Mouse (Mus musculus) limb, embryonic 14.5 days (tissue): ENCODE results near the gene Prkn. TPM values are rescaled to one million over a fixed set of nuclear protein-coding genes. Genes with fewer than 3 reads are reported as not detected.

Experiments used
- ATAC-seq: fragments of 200-750 bp; cut with Nextera tagmentation; 2 replicates; pipeline ENCODE4 v1.8.0; 2017; ENCODE audit warnings: low read depth, moderate number of reproducible peaks, moderate TSS enrichment; ENCODE audit not compliant: low FRiP score
- DNase-seq: peaks from one replicate; pipeline ENCODE4 v3.0.0-alpha.2; 2015; ENCODE audit warnings: low spot score
- H3K27ac ChIP-seq: fragments of 300-500 bp; sonication (generic); replicated peaks from 2 replicates; pipeline ENCODE4 v1.5.1; 2014; ENCODE audit warnings: low read depth, mild to moderate bottlenecking, low read length, moderate library complexity, mixed read lengths
- H3K27me3 ChIP-seq: fragments of 300-500 bp; sonication (generic); 2 replicates; pipeline ENCODE4 v1.6.1; 2014; ENCODE audit warnings: low read length, mixed read lengths; ENCODE audit not compliant: control insufficient read depth, insufficient read depth
- H3K36me3 ChIP-seq: fragments of 300-500 bp; sonication (generic); 2 replicates; pipeline ENCODE4 v1.6.1; 2014; ENCODE audit warnings: mild to moderate bottlenecking, low read length, moderate library complexity, mixed read lengths; ENCODE audit not compliant: control insufficient read depth, insufficient read depth
- H3K4me1 ChIP-seq: fragments of 300-500 bp; sonication (generic); 2 replicates; pipeline ENCODE4 v1.6.1; 2014; ENCODE audit warnings: antibody characterized with exemption, low read length, mixed read lengths; ENCODE audit not compliant: control insufficient read depth, insufficient read depth
- H3K4me2 ChIP-seq: fragments of 300-500 bp; sonication (generic); replicated peaks from 2 replicates; pipeline ENCODE4 v1.6.1; 2014; ENCODE audit warnings: low read depth, mild to moderate bottlenecking, low read length, moderate library complexity; ENCODE audit not compliant: severe bottlenecking
- H3K4me3 ChIP-seq: fragments of 300-500 bp; sonication (generic); replicated peaks from 2 replicates; pipeline ENCODE4 v1.5.1; 2014; ENCODE audit warnings: low read length
- H3K9ac ChIP-seq: fragments of 300-500 bp; sonication (generic); 2 replicates; pipeline ENCODE4 v1.6.1; 2014; ENCODE audit warnings: mild to moderate bottlenecking, low read depth, low read length, moderate library complexity; ENCODE audit not compliant: severe bottlenecking
- H3K9me3 ChIP-seq: fragments of 300-500 bp; sonication (generic); 2 replicates; pipeline ENCODE4 v1.6.1; 2016; ENCODE audit warnings: low read length; ENCODE audit not compliant: control insufficient read depth
- POLR2A ChIP-seq: fragments of 200-500 bp; IDR thresholded peaks from 2 replicates; pipeline ENCODE4 v1.8.0; 2012; ENCODE audit warnings: inconsistent platforms, mild to moderate bottlenecking, moderate library complexity, borderline replicate concordance; ENCODE audit not compliant: insufficient read depth, insufficient read length; ENCODE audit errors: extremely low read depth
- WGBS: fragments of 180-500 bp; shearing (Covaris S2); extraction: QIAGEN DNeasy Blood & Tissue Kit; methylation state at CpG from one replicate; pipeline ENCODE4 v1.1.7; 2014; 5-methylcytosine and 5-hydroxymethylcytosine counted together
- polyA plus RNA-seq, 2 experiments: library from polyadenylated mRNA; depleted of rRNA in 1 of 2; stranded (reverse) in 1 of 2; unstranded in 1 of 2; fragments of >200 nt; fragmentation: Nextera tagmentation in 1 of 2; extraction: Ambion mirVana in 1 of 2; gene quantifications; 2 replicates each; pipeline versions ENCODE4 v1.2.1 to v1.2.3; 2012 to 2014

The Prkn gene
- polyA plus RNA-seq, 2 experiments = 2.3 to 2.7 TPM

GRCm38 (mm10) chr17:11541928-11542623 lies 701.9 kb downstream of the Prkn start:
- Histone ChIP-seq H3K27me3 (no peaks in the 10 kb centered on the region), H3K4me3 (no peak overlapping the region), H3K4me2 (no peak overlapping the region), H3K9me3 (no peaks in the 10 kb centered on the region), H3K9ac (no peak overlapping the region), H3K36me3 (no peaks in the 10 kb centered on the region), H3K4me1 (no peaks in the 10 kb centered on the region), H3K27ac (no peak overlapping the region)
- ATAC-seq (no peak), DNase-seq (no peak)
- no peak for TF ChIP-seq POLR2A
- 68% methylated on average over 4 of the region's 4 CpGs for WGBS

- H3K27me3 ChIP-seq = no peaks in the 10 kb centered on the region
- TF ChIP-seq POLR2A = no peak
- H3K36me3 ChIP-seq = no peaks in the 10 kb centered on the region
- no peaks in the 10 kb centered on the region for H3K9me3 ChIP-seq
- DNase-seq (no peak), ATAC-seq (no peak)
- H3K4me3 ChIP-seq = no peak overlapping the region
- H3K9ac ChIP-seq = no peak overlapping the region
- WGBS = 89% methylated on average over 5 of the region's 5 CpGs
- no peaks in the 10 kb centered on the region for H3K4me1 ChIP-seq
- H3K27ac ChIP-seq = no peak overlapping the region
- no peak overlapping the region for H3K4me2 ChIP-seq
These were observed 710.4 kb downstream of the Prkn start for GRCm38 (mm10) chr17:11550562-11550961.

DNA sequence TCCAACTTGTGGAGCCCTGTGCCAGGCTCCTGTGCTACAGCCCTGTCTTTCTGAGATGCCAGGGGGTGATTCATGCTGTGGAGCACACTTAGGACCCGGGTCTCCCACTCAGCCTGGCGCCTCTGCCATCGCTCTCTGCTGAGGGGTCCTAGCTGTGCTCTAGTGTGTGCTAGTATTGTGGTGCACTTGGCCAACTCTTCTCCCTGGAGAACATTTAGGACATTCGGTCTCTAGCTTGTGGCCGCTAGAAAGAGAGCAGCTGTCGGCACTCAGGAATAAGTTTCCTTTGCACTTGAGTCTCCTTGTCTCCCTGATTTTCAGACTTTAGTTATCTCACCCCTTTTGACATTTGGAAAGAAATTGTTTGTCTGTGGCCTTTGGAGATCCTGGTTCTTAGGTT lies 725.5 kb downstream of the Prkn start:
- DNase-seq (no peak), ATAC-seq (no peak)
- no peak for TF ChIP-seq POLR2A
- Histone ChIP-seq H3K9ac (no peak overlapping the region), H3K4me2 (no peak overlapping the region), H3K9me3 (no peaks in the 10 kb centered on the region), H3K4me1 (no peaks in the 10 kb centered on the region), H3K27ac (no peak overlapping the region), H3K27me3 (no peaks in the 10 kb centered on the region), H3K4me3 (no peak overlapping the region), H3K36me3 (no peaks in the 10 kb centered on the region)
- WGBS = 88% methylated on average over 6 of the region's 6 CpGs

GRCm38 (mm10) chr17:11570392-11570791 lies 730.2 kb downstream of the Prkn start:
- no peak overlapping the region for H3K9ac ChIP-seq
- H3K9me3 ChIP-seq = no peaks in the 10 kb centered on the region
- H3K27me3 ChIP-seq = no peaks in the 10 kb centered on the region
- TF ChIP-seq POLR2A = no peak
- peak; percentile 50; the same call in 1 of the 2 replicates for ATAC-seq
- H3K4me3 ChIP-seq = no peak overlapping the region
- no peak overlapping the region for H3K27ac ChIP-seq
- no peaks in the 10 kb centered on the region for H3K36me3 ChIP-seq
- no peaks in the 10 kb centered on the region for H3K4me1 ChIP-seq
- H3K4me2 ChIP-seq = no peak overlapping the region
- DNase-seq = peak; percentile 7
- 32% methylated on average over 8 of the region's 8 CpGs for WGBS

- no peak for DNase-seq
- H3K9ac ChIP-seq = no peak overlapping the region
- ATAC-seq = no peak
- 87% methylated on average over 9 of the region's 9 CpGs for WGBS
- no peaks in the 10 kb centered on the region for H3K9me3 ChIP-seq
- H3K4me1 ChIP-seq = no peaks in the 10 kb centered on the region
- no peaks in the 10 kb centered on the region for H3K36me3 ChIP-seq
- H3K4me3 ChIP-seq = no peak overlapping the region
- no peak overlapping the region for H3K27ac ChIP-seq
- no peak overlapping the region for H3K4me2 ChIP-seq
- TF ChIP-seq POLR2A = no peak
- H3K27me3 ChIP-seq = no peaks in the 10 kb centered on the region
These were observed 733.5 kb downstream of the Prkn start for GRCm38 (mm10) chr17:11573666-11574065.

DNA sequence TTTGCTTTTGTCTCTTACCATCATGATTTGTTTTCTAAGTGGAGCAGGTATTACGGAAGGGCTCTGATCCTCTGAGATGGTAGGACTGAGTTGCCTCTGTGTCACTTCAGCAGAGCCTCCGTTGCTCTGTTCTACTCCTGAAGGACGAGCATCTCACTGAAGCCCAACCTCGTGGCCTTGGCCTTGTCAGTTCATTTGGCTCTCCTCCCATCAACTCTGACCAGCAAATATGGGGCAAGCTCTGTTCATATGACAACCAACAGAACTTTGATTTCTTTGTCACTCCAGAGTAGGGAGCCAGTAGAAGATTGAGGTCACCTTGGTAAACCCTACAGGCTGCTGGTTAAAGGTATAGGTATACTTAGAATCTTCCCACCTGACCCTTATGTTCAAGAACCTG lies 745.3 kb downstream of the Prkn start:
- no peaks in the 10 kb centered on the region for H3K36me3 ChIP-seq
- H3K27me3 ChIP-seq = no peaks in the 10 kb centered on the region
- no peak overlapping the region for H3K27ac ChIP-seq
- WGBS = 92% methylated on average over 4 of the region's 4 CpGs
- no peak overlapping the region for H3K4me2 ChIP-seq
- H3K4me1 ChIP-seq = no peaks in the 10 kb centered on the region
- no peaks in the 10 kb centered on the region for H3K9me3 ChIP-seq
- ATAC-seq = no peak
- no peak overlapping the region for H3K4me3 ChIP-seq
- TF ChIP-seq POLR2A = no peak
- no peak overlapping the region for H3K9ac ChIP-seq
- DNase-seq = no peak
